Mouse (Mus musculus) testis, adult 2 months (tissue): Measurements from ENCODE around the gene Wscd1. TPM values are rescaled to one million over a fixed set of nuclear protein-coding genes. Genes with fewer than 3 reads are reported as not detected.

ENCODE experiments used
- H3K27ac ChIP-seq: fragments of 200-500 bp; 2 replicates; pipeline ENCODE4 v1.5.1; 2012; ENCODE audit warnings: low read depth, low read length; ENCODE audit not compliant: control insufficient read depth, insufficient read depth
- H3K27me3 ChIP-seq: fragments of 200-500 bp; 2 replicates; pipeline ENCODE4 v1.6.1; 2012; ENCODE audit warnings: mild to moderate bottlenecking, low read length, moderate library complexity; ENCODE audit not compliant: control insufficient read depth, insufficient read depth
- H3K36me3 ChIP-seq: fragments of 200-500 bp; 2 replicates; pipeline ENCODE4 v1.6.1; 2012; ENCODE audit warnings: mild to moderate bottlenecking, low read length; ENCODE audit not compliant: control insufficient read depth, insufficient read depth
- H3K4me1 ChIP-seq: fragments of 200-500 bp; 2 replicates; pipeline ENCODE4 v1.6.1; 2012; ENCODE audit warnings: low read length; ENCODE audit not compliant: control insufficient read depth, insufficient read depth
- H3K4me3 ChIP-seq: fragments of 200-500 bp; 2 replicates; pipeline ENCODE4 v1.5.1; 2012; ENCODE audit warnings: low read depth, mild to moderate bottlenecking, low read length, moderate library complexity, mixed read lengths; ENCODE audit not compliant: control insufficient read depth
- CTCF ChIP-seq: fragments of 200-500 bp; IDR thresholded peaks from 2 replicates; pipeline ENCODE4 v1.5.1; 2012; ENCODE audit warnings: low read depth, mild to moderate bottlenecking, inconsistent platforms, low read length, moderate library complexity; ENCODE audit not compliant: control insufficient read depth, insufficient read depth, insufficient replicate concordance
- POLR2A ChIP-seq: fragments of 200-500 bp; IDR thresholded peaks from 2 replicates; pipeline ENCODE4 v1.6.1; 2012; ENCODE audit warnings: low read depth, mild to moderate bottlenecking, inconsistent platforms, low read length, moderate library complexity; ENCODE audit not compliant: control insufficient read depth
- polyA plus RNA-seq: library from polyadenylated mRNA; depleted of rRNA; stranded (reverse); fragments of >200 nt; gene quantifications from 2 replicates; pipeline ENCODE4 v1.2.3, GENCODE M21; 2012

The Wscd1 gene
- polyA plus RNA-seq, 1 experiment = 0.33 TPM

DNA sequence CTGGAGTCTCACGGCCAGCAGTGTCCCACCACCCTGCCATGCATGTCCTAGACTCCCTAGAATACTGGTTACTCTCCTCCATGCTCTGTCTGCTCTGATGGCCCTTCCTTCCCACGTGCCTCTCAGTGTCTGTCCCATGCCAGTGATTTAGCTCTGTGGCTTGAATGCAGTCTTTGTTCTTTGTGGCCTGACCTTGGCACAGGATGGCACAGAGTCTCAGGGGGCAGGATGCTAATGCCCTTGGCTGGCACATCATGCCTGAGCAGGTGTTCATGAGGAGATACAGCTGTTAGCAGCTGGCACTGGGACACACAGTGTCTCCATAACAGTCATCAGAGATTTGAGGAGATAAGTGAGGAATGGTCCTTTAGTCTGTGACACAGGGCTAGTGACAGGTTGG, 20.8 kb downstream of the Wscd1 start:
- H3K4me1 ChIP-seq = no peaks in the 10 kb centered on the region
- no peaks in the 10 kb centered on the region for H3K36me3 ChIP-seq
- no peak overlapping the region for H3K4me3 ChIP-seq
- TF ChIP-seq POLR2A (no peak), CTCF (no peak)
- no peak overlapping the region for H3K27ac ChIP-seq
- H3K27me3 ChIP-seq = no peaks in the 10 kb centered on the region

DNA sequence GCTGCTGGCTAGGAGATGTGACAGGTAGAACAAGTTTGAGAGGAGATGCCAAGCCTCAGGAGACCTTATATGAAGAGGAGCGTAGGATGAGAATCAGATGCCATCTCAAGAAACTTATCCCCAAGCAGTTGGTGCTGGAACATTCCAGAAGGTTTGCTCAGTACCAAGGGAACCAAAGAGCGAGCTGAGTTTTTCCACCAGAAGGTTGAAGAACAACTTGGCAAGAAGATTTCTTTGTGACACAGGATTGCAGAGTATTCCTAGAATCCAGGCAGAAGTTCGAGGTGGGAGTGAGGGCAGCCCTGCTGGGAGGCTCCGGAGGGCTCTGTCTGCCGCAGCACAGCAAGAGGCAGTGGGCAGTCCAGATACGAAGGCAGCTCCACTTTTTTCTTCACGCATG, 21.4 kb downstream of the Wscd1 start:
- H3K27ac ChIP-seq = no peak overlapping the region
- no peaks in the 10 kb centered on the region for H3K36me3 ChIP-seq
- no peak overlapping the region for H3K4me3 ChIP-seq
- H3K4me1 ChIP-seq = no peaks in the 10 kb centered on the region
- no peaks in the 10 kb centered on the region for H3K27me3 ChIP-seq
- no peak for TF ChIP-seq CTCF
- no peak for TF ChIP-seq POLR2A

DNA sequence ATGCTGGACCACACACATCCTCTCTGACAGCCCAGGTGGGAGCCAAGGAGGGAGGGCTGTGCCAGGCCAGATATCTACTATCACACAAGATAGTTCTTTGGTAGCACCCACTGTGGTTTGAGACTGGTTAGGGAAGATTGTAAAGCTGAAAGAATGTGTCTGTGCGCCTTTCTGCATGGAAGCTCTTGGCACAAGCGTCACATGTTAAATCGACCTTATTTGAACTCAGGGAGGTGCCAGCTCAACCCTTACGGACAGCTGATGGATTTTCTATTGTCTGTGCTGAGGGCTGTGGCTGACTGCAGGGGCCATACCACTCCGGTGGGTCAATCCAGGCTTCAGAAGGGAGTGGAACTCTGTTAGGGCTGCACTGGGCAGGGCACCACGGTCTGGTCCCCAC, 22.3 kb downstream of the Wscd1 start:
- Histone ChIP-seq H3K27me3 (no peaks in the 10 kb centered on the region), H3K4me1 (no peaks in the 10 kb centered on the region), H3K36me3 (no peaks in the 10 kb centered on the region), H3K27ac (no peak overlapping the region), H3K4me3 (no peak overlapping the region)
- TF ChIP-seq POLR2A = no peak
- no peak for TF ChIP-seq CTCF

DNA sequence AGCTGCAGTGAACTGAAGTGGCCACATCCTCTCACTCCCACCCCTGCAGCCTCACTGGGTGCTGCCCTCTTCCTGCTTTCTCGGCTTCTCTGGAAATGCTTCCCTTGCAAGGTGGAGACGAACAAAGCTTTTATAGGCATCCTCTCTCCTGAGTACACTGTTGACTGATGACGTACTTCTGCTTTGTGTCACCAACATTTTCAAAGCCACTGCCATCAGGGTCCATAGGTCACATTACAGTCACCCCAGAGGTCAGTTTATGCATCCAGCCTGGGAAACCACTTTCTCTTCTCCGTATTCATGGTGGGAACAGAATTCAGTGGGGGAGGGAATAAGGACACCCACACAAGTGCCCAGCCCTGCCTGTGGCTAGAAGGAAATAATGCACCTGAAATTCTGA, 23.1 kb downstream of the Wscd1 start:
- Histone ChIP-seq H3K4me1 (no peaks in the 10 kb centered on the region), H3K36me3 (no peaks in the 10 kb centered on the region), H3K27ac (no peak overlapping the region), H3K27me3 (no peaks in the 10 kb centered on the region), H3K4me3 (no peak overlapping the region)
- TF ChIP-seq CTCF (no peak), POLR2A (no peak)

DNA sequence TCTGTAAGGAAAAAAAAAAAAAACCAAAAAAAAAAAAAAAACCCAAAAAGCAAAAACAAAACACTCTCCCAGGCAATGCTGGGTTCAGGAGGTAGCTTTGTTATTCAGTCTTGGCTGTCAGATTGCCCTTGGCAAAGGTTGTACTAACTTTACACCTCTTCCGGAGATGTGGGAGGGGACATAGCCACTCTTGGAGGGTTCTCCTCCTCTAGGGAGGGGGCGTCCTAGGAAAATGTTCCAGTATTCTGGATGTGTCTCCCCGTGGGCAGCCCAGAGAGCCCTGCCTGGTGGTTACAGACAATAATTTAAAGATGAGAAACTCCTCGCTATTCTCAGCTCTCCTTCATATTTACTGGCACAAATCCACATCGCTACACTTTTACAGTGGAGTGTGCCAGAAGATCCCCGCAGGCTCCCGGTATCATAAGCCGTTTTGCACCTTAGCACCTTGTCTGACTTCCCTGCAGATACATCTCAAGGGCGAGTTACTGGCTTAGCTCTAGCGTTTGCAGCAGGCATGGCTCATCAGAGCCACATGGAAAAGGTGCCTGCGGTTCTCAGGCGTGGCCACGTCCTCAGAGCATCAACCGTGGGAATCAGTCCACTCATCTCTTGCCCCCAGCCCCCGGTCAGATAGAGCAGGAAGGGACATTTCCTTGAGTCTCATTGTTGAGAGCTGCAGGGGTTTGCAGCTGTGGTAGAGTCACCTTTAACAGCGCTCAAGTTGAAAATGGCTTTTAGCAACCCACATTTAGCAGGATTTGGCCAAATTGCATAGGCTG, 24.5 kb downstream of the Wscd1 start:
- Histone ChIP-seq H3K27me3 (no peaks in the 10 kb centered on the region), H3K4me1 (no peaks in the 10 kb centered on the region), H3K4me3 (no peak overlapping the region), H3K27ac (no peak overlapping the region), H3K36me3 (no peaks in the 10 kb centered on the region)
- no peak for TF ChIP-seq POLR2A
- no peak for TF ChIP-seq CTCF

DNA sequence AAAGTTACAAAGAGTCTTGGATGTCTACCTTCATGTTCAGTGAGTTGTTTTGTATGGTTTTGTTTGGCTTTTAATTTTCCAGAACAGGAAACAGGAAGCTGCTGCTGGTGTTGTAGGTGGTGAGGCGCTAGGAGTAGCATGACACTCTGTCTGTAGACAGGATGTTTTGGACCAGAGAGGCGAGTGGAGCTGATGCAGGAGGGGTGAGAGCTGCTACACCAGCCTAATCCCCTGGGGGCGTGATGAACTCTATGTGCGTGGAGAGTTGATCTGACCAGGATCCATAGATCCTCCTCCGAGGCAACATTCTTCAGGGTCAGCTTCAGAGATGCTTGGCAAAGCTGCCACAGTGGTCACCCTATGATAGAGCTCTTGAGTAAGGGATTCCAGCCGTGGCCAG, 25.3 kb downstream of the Wscd1 start:
- Histone ChIP-seq H3K36me3 (no peaks in the 10 kb centered on the region), H3K27me3 (no peaks in the 10 kb centered on the region), H3K4me1 (no peaks in the 10 kb centered on the region), H3K27ac (no peak overlapping the region), H3K4me3 (no peak overlapping the region)
- no peak for TF ChIP-seq CTCF
- TF ChIP-seq POLR2A = no peak

DNA sequence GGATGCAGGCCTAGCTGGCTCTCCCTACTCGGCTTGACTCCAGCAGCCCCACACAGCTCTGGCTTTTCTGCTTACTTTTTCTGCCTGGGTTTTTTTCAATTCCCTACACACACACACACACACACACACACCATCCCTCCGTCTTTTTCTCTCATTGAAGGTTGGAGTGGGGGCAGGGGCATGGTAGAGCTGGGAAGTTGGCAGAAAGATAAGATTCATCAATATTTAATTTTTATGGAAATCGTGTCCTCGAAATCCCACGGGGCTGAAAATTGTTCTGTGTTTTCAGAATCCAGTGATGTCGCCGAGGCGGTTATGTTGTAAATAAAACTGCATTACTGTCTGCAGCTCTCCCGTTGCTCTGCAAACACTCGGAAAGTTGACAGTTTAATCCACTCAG, 29.9 kb downstream of the Wscd1 start:
- H3K27me3 ChIP-seq = no peaks in the 10 kb centered on the region
- TF ChIP-seq CTCF (no peak), POLR2A (no peak)
- no peak overlapping the region for H3K27ac ChIP-seq
- no peaks in the 10 kb centered on the region for H3K4me1 ChIP-seq
- no peaks in the 10 kb centered on the region for H3K36me3 ChIP-seq
- H3K4me3 ChIP-seq = no peak overlapping the region
